Mouse (Mus musculus) limb, embryonic 14.5 days (tissue): ENCODE measurements at regions not wholly inside any gene's neighbourhood (a gene's known extent, or its start where the extent isn't known, plus 50 kb on each side); places are given as distances from the start of the nearest gene placed in this dataset.

ENCODE experiments used
- ATAC-seq: fragments of 200-750 bp; cut with Nextera tagmentation; 2 replicates; pipeline ENCODE4 v1.8.0; 2017; ENCODE audit warnings: low read depth, moderate number of reproducible peaks, moderate TSS enrichment; ENCODE audit not compliant: low FRiP score
- DNase-seq: peaks from one replicate; pipeline ENCODE4 v3.0.0-alpha.2; 2015; ENCODE audit warnings: low spot score
- H3K27ac ChIP-seq: fragments of 300-500 bp; sonication (generic); replicated peaks from 2 replicates; pipeline ENCODE4 v1.5.1; 2014; ENCODE audit warnings: low read depth, mild to moderate bottlenecking, low read length, moderate library complexity, mixed read lengths
- H3K27me3 ChIP-seq: fragments of 300-500 bp; sonication (generic); 2 replicates; pipeline ENCODE4 v1.6.1; 2014; ENCODE audit warnings: low read length, mixed read lengths; ENCODE audit not compliant: control insufficient read depth, insufficient read depth
- H3K36me3 ChIP-seq: fragments of 300-500 bp; sonication (generic); 2 replicates; pipeline ENCODE4 v1.6.1; 2014; ENCODE audit warnings: mild to moderate bottlenecking, low read length, moderate library complexity, mixed read lengths; ENCODE audit not compliant: control insufficient read depth, insufficient read depth
- H3K4me1 ChIP-seq: fragments of 300-500 bp; sonication (generic); 2 replicates; pipeline ENCODE4 v1.6.1; 2014; ENCODE audit warnings: antibody characterized with exemption, low read length, mixed read lengths; ENCODE audit not compliant: control insufficient read depth, insufficient read depth
- H3K4me2 ChIP-seq: fragments of 300-500 bp; sonication (generic); replicated peaks from 2 replicates; pipeline ENCODE4 v1.6.1; 2014; ENCODE audit warnings: low read depth, mild to moderate bottlenecking, low read length, moderate library complexity; ENCODE audit not compliant: severe bottlenecking
- H3K4me3 ChIP-seq: fragments of 300-500 bp; sonication (generic); replicated peaks from 2 replicates; pipeline ENCODE4 v1.5.1; 2014; ENCODE audit warnings: low read length
- H3K9ac ChIP-seq: fragments of 300-500 bp; sonication (generic); 2 replicates; pipeline ENCODE4 v1.6.1; 2014; ENCODE audit warnings: mild to moderate bottlenecking, low read depth, low read length, moderate library complexity; ENCODE audit not compliant: severe bottlenecking
- H3K9me3 ChIP-seq: fragments of 300-500 bp; sonication (generic); 2 replicates; pipeline ENCODE4 v1.6.1; 2016; ENCODE audit warnings: low read length; ENCODE audit not compliant: control insufficient read depth
- POLR2A ChIP-seq: fragments of 200-500 bp; IDR thresholded peaks from 2 replicates; pipeline ENCODE4 v1.8.0; 2012; ENCODE audit warnings: inconsistent platforms, mild to moderate bottlenecking, moderate library complexity, borderline replicate concordance; ENCODE audit not compliant: insufficient read depth, insufficient read length; ENCODE audit errors: extremely low read depth
- WGBS: fragments of 180-500 bp; shearing (Covaris S2); extraction: QIAGEN DNeasy Blood & Tissue Kit; methylation state at CpG from one replicate; pipeline ENCODE4 v1.1.7; 2014; 5-methylcytosine and 5-hydroxymethylcytosine counted together

DNA sequence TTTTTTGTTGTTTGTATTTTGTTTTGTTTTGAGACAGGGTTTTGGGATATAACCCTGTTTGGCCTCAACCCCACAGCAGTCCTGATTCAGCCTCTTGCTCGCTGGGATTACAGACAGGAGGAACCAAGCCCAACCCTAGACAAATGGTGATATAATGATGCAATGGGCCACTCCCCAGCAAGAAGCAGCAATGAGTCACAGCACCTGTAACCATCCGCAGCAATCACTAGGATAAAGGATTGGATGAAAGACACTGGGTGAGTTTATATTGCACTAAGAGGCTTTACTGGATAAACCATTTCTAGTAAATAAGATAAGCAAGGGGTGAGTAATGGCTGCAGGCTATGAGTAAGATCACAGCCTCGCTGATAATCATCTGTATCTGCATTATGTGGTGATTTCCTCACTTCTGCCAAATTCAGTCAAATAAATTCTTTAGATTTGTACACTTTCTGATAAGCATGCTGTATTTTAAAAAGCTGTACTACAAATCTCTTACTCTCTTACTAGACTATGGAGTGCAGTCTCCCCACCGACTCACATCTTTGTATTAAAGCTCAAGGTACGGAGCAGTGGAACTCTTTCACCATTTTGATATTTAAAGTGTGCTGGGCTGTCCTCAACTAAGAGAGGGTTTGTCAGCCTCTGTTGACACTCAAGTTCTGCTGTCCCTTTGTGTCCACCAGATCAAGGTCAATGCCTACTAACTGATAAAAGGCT lies 57.6 kb upstream of the Tle4 start:
- no peaks in the 10 kb centered on the region for H3K4me1 ChIP-seq
- no peaks in the 10 kb centered on the region for H3K36me3 ChIP-seq
- no peak overlapping the region for H3K4me3 ChIP-seq
- 77% methylated on average over 5 of the region's 5 CpGs for WGBS
- no peak overlapping the region for H3K9ac ChIP-seq
- ATAC-seq (no peak), DNase-seq (no peak)
- H3K27me3 ChIP-seq = no peaks in the 10 kb centered on the region
- no peak for TF ChIP-seq POLR2A
- no peak overlapping the region for H3K27ac ChIP-seq
- no peak overlapping the region for H3K4me2 ChIP-seq
- no peaks in the 10 kb centered on the region for H3K9me3 ChIP-seq
